Mouse (Mus musculus) hindbrain, embryonic 15.5 days (tissue): Measurements from ENCODE around the gene Alkbh6. TPM values are rescaled to one million over a fixed set of nuclear protein-coding genes. Genes with fewer than 3 reads are reported as not detected.

ENCODE experiments used
- ATAC-seq: fragments of 200-750 bp; cut with Nextera tagmentation; 2 replicates; pipeline ENCODE4 v1.8.0; 2017; ENCODE audit warnings: low read depth, moderate number of reproducible peaks, moderate TSS enrichment; ENCODE audit not compliant: low FRiP score
- H3K27ac ChIP-seq: fragments of 300-500 bp; sonication (generic); replicated peaks from 2 replicates; pipeline ENCODE4 v1.5.1; 2015; ENCODE audit warnings: mild to moderate bottlenecking, inconsistent platforms
- H3K27me3 ChIP-seq: fragments of 300-500 bp; sonication (generic); 2 replicates; pipeline ENCODE4 v1.6.1; 2015; ENCODE audit warnings: control low read depth, inconsistent platforms
- H3K36me3 ChIP-seq: fragments of 300-500 bp; sonication (generic); 2 replicates; pipeline ENCODE4 v1.6.1; 2015; ENCODE audit warnings: control low read depth, inconsistent platforms
- H3K4me1 ChIP-seq: fragments of 300-500 bp; sonication (generic); replicated peaks from 2 replicates; pipeline ENCODE4 v1.6.1; 2015; ENCODE audit warnings: control low read depth, inconsistent platforms
- H3K4me2 ChIP-seq: fragments of 300-500 bp; sonication (generic); 2 replicates; pipeline ENCODE4 v1.6.1; 2015; ENCODE audit warnings: moderate library complexity, mild to moderate bottlenecking, inconsistent platforms
- H3K4me3 ChIP-seq: fragments of 300-500 bp; sonication (generic); 2 replicates; pipeline ENCODE4 v1.5.1; 2015; ENCODE audit warnings: mild to moderate bottlenecking, inconsistent platforms
- H3K9ac ChIP-seq: fragments of 300-500 bp; sonication (generic); 2 replicates; pipeline ENCODE4 v1.6.1; 2015; ENCODE audit warnings: inconsistent platforms
- H3K9me3 ChIP-seq: fragments of 300-500 bp; sonication (generic); 2 replicates; pipeline ENCODE4 v1.6.1; 2016; ENCODE audit warnings: control low read depth, inconsistent platforms
- WGBS: fragments of 180-500 bp; shearing (Covaris S2); methylation state at CpG from one replicate; pipeline ENCODE4 v1.1.7; 2015; 5-methylcytosine and 5-hydroxymethylcytosine counted together
- polyA plus RNA-seq: library from polyadenylated mRNA; unstranded; fragments of >200 nt; fragmentation: Nextera tagmentation; extraction: Ambion mirVana; gene quantifications from 2 replicates; pipeline ENCODE4 v1.2.1, GENCODE M21; 2015

Gene Alkbh6
- polyA plus RNA-seq, 1 experiment from 2014 or later: 135 TPM

- H3K9me3 ChIP-seq: no peaks in the 10 kb centered on the region
- no peaks in the 10 kb centered on the region for H3K36me3 ChIP-seq
- peak overlapping the region; percentile 95 for H3K4me3 ChIP-seq
- peak overlapping the region; percentile 91 for H3K4me2 ChIP-seq
- H3K4me1 ChIP-seq: peaks cover 19% of the 10 kb centered on the region
- under 1% methylated on average over 20 of the region's 20 CpGs for WGBS
- ATAC-seq: peak; percentile 98
- peak overlapping the region; percentile 95 for H3K9ac ChIP-seq
- H3K27me3 ChIP-seq: 0 out of 2 replicates have a peak, but pooled peaks cover 3% of the 10 kb centered on the region
- peak overlapping the region; percentile 88 for H3K27ac ChIP-seq
Observed at GRCm38 (mm10) chr7:30322285-30322667, 13.8 kb downstream of the Alkbh6 start.

DNA sequence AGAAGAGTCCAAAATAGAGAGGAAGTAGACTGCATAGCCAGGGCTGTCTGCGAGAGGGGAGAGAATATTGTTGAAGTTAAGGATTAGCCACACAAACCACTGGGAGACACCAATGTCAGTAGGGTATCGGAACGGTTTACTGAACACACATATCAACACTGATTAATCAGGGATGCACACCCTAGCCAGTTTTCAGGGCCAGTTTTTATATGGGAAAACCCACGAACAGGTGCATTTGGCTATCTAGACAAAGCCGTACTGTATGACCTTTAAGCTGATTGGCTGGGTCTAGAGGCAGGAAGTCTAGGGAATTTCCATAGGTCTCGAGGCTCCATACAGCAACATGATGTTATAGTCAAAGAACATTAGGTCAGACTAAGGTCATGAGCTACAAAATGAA lies 14.3 kb downstream of the Alkbh6 start:
- peak overlapping the region; percentile 88 for H3K27ac ChIP-seq

GRCm38 (mm10) chr7:30323795-30324194 lies 15.3 kb downstream of the Alkbh6 start, which contains the start of gene Sdhaf1:
Gene Sdhaf1, minus strand, starts transcription at chr7:30323895.
- Histone ChIP-seq H3K9ac (0 out of 2 replicates have a peak within 1 kb of the TSS, but pooled peaks have one; percentile 95), H3K4me3 (peak within 1 kb of the TSS; percentile 95), H3K4me1 (peaks cover 21% of the 10 kb centered on the region), H3K27me3 (0 out of 2 replicates have a peak, but pooled peaks cover 3% of the 10 kb centered on the region), H3K4me2 (peak within 1 kb of the TSS; percentile 91), H3K9me3 (no peaks in the 10 kb centered on the region), H3K36me3 (no peaks in the 10 kb centered on the region), H3K27ac (peak within 1 kb of the TSS; percentile 88; the same call in 1 of the 2 replicates)
- WGBS: 83% methylated on average over 3 of the region's 3 CpGs
- no peak for ATAC-seq

More for the DNA sequence above, 14.3 kb downstream of the Alkbh6 start:
- Histone ChIP-seq H3K9ac (0 out of 2 replicates have a peak overlapping the region, but pooled peaks have one; percentile 95), H3K36me3 (no peaks in the 10 kb centered on the region), H3K4me3 (peak overlapping the region; percentile 95), H3K4me2 (peak overlapping the region; percentile 91), H3K27me3 (0 out of 2 replicates have a peak, but pooled peaks cover 3% of the 10 kb centered on the region), H3K9me3 (no peaks in the 10 kb centered on the region), H3K4me1 (peaks cover 21% of the 10 kb centered on the region)
- peak; percentile 3; the same call in 1 of the 2 replicates for ATAC-seq
- 42% methylated on average over 6 of the region's 6 CpGs for WGBS

GRCm38 (mm10) chr7:30324300-30324944 lies 15.9 kb downstream of the Alkbh6 start:
- WGBS: 86% methylated on average over 5 of the region's 5 CpGs
- Histone ChIP-seq H3K36me3 (no peaks in the 10 kb centered on the region), H3K27ac (no peak overlapping the region), H3K4me3 (no peak overlapping the region), H3K27me3 (0 out of 2 replicates have a peak, but pooled peaks cover 3% of the 10 kb centered on the region), H3K4me2 (no peak overlapping the region), H3K9ac (no peak overlapping the region), H3K4me1 (peaks cover 21% of the 10 kb centered on the region), H3K9me3 (no peaks in the 10 kb centered on the region)
- no peak for ATAC-seq

GRCm38 (mm10) chr7:30325364-30325763 lies 16.8 kb downstream of the Alkbh6 start:
- Histone ChIP-seq H3K27me3 (0 out of 2 replicates have a peak, but pooled peaks cover 3% of the 10 kb centered on the region), H3K9me3 (no peaks in the 10 kb centered on the region), H3K36me3 (no peaks in the 10 kb centered on the region), H3K4me3 (no peak overlapping the region), H3K4me1 (peaks cover 21% of the 10 kb centered on the region), H3K9ac (no peak overlapping the region), H3K27ac (no peak overlapping the region), H3K4me2 (no peak overlapping the region)
- ATAC-seq: no peak
- 39% methylated on average over 2 of the region's 2 CpGs for WGBS

DNA sequence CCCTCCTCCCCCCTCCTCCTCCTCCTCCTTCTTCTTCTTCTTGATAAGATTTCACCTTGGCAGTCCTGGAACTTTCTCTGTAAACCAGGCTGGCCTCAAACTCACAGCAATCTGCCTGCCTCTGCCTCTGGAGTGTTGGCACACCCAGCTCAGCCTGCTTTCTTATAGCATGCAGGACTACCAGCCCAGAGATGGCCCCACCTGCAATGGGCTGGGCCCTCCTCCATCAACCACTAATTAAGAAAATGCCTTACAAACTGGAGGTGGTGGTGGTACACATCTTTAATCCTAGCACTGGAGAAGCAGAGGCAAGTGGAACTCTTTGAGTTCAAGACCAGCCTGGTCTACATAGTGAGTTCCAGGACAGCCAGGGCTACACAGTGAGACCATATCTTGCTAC lies 17.9 kb downstream of the Alkbh6 start:
- Histone ChIP-seq H3K36me3 (no peaks in the 10 kb centered on the region), H3K9me3 (no peaks in the 10 kb centered on the region), H3K4me2 (no peak overlapping the region), H3K27me3 (0 out of 2 replicates have a peak, but pooled peaks cover 3% of the 10 kb centered on the region), H3K27ac (no peak overlapping the region), H3K4me3 (no peak overlapping the region), H3K4me1 (peaks cover 15% of the 10 kb centered on the region), H3K9ac (no peak overlapping the region)
- ATAC-seq: no peak

DNA sequence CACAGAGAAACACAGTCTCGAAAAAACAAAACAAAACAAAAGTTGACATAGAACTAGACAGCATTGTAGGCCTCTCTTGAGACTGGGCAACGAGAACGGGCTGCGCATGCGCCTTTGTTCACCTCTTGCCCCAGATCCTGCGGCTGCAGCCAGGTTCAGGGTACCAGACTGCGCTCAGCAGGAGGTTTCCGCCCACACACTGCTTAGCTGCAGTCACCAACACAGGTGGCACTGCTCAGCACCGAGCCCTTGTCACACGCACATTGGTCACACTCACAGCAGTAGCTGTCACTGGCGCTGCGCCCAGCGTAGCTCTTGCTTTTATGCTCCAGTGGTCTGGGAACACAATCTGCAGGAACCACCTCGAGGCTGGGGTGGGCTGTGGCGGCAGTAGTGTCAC lies 18.6 kb downstream of the Alkbh6 start:
- Histone ChIP-seq H3K27ac (0 out of 2 replicates have a peak overlapping the region, but pooled peaks have one; percentile 12), H3K27me3 (0 out of 2 replicates have a peak, but pooled peaks cover 3% of the 10 kb centered on the region), H3K4me2 (no peak overlapping the region), H3K9ac (no peak overlapping the region), H3K36me3 (no peaks in the 10 kb centered on the region), H3K4me1 (peaks cover 17% of the 10 kb centered on the region), H3K9me3 (no peaks in the 10 kb centered on the region), H3K4me3 (no peak overlapping the region)
- 45% methylated on average over 15 of the region's 15 CpGs for WGBS
- ATAC-seq: no peak

GRCm38 (mm10) chr7:30328379-30328778 lies 19.9 kb downstream of the Alkbh6 start:
- Histone ChIP-seq H3K27ac (no peak overlapping the region), H3K9me3 (no peaks in the 10 kb centered on the region), H3K36me3 (no peaks in the 10 kb centered on the region), H3K4me1 (peaks cover 21% of the 10 kb centered on the region), H3K4me2 (no peak overlapping the region), H3K4me3 (no peak overlapping the region), H3K27me3 (0 out of 2 replicates have a peak, but pooled peaks cover 2% of the 10 kb centered on the region), H3K9ac (no peak overlapping the region)
- no peak for ATAC-seq
- 52% methylated on average over 10 of the region's 10 CpGs for WGBS

- Histone ChIP-seq H3K9ac (no peak overlapping the region), H3K4me1 (peaks cover 37% of the 10 kb centered on the region)
Observed at GRCm38 (mm10) chr7:30331887-30332286, 23.4 kb downstream of the Alkbh6 start.

DNA sequence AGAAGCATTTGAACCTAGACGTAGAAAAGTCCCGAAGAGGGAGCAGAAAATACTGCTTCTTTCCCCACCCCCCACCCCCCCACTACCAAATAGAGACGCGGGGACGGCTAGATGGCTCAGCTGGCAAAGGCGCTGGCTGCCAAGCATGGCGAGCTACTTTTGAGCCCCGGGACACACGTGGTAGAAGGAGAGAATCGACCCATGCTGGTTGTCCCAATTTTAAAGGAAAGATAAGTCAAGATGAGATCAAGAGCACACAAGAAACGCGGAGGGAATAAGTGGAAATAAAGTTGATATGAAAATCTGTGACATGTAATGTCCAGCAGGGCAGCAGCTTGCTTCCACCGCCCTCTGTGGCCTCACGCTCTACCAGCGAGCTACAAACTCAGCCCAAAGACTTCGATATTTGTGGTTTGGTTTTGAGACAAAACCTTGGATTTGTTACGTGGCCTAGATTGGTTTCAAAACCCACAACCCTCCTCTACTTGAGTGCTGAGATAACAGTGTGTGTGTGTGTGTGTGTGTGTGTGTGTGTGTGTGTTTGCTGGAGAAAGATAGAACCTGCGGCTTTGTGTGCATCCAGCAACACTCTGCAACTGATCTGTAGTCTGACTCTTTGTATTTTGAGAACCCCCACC lies 24.2 kb downstream of the Alkbh6 start:
- Histone ChIP-seq H3K27me3 (peaks cover 17% of the 10 kb centered on the region), H3K36me3 (no peaks in the 10 kb centered on the region), H3K27ac (no peak overlapping the region), H3K9ac (no peak overlapping the region), H3K4me3 (peak overlapping the region; percentile 29; the same call in 1 of the 2 replicates), H3K4me1 (peaks cover 33% of the 10 kb centered on the region), H3K9me3 (no peaks in the 10 kb centered on the region), H3K4me2 (peak overlapping the region; percentile 54)
- ATAC-seq: no peak
- WGBS: 59% methylated on average over 18 of the region's 18 CpGs

More at GRCm38 (mm10) chr7:30331887-30332286, 23.4 kb downstream of the Alkbh6 start:
- H3K9me3 ChIP-seq: no peaks in the 10 kb centered on the region
- peak overlapping the region; percentile 50 for H3K27ac ChIP-seq
- H3K36me3 ChIP-seq: no peaks in the 10 kb centered on the region
- 4% methylated on average over 13 of the region's 13 CpGs for WGBS
- H3K27me3 ChIP-seq: peaks cover 17% of the 10 kb centered on the region
- H3K4me2 ChIP-seq: peak overlapping the region; percentile 54
- H3K4me3 ChIP-seq: peak overlapping the region; percentile 29
- ATAC-seq: peak; percentile 94

GRCm38 (mm10) chr7:30333436-30333835 lies 24.9 kb downstream of the Alkbh6 start:
- peak; percentile 31; the same call in 1 of the 2 replicates for ATAC-seq
- Histone ChIP-seq H3K27me3 (peaks cover 17% of the 10 kb centered on the region), H3K9ac (no peak overlapping the region), H3K36me3 (no peaks in the 10 kb centered on the region), H3K4me2 (no peak overlapping the region), H3K9me3 (no peaks in the 10 kb centered on the region), H3K4me1 (peaks cover 33% of the 10 kb centered on the region), H3K27ac (peak overlapping the region; percentile 12; the same call in 1 of the 2 replicates), H3K4me3 (no peak overlapping the region)
- 38% methylated on average over 4 of the region's 4 CpGs for WGBS

DNA sequence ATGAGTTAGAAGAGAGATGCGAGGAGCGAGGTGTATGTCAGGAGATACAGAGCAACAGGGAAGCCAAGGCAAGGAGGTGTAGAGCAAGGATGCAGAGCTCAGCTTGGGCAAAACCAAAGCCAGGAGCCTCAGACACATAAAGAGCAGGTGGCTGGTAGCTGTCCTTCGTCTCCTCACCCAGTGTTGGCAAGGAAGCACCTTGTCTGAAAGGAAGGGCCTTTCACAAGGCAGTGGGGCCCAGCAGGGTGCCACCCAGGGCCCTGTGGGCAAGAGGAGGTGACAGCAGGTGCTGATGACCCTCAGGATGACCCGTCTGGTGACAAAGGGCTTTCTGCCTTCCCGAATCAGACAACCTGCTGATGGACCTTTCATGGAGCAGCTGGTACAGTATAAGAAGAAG lies 26.0 kb downstream of the Alkbh6 start:
- Histone ChIP-seq H3K27me3 (peaks cover 22% of the 10 kb centered on the region), H3K4me1 (peaks cover 33% of the 10 kb centered on the region), H3K27ac (no peak overlapping the region), H3K4me3 (no peak overlapping the region), H3K36me3 (no peaks in the 10 kb centered on the region), H3K9me3 (no peaks in the 10 kb centered on the region), H3K9ac (no peak overlapping the region), H3K4me2 (no peak overlapping the region)
- 60% methylated on average over 5 of the region's 5 CpGs for WGBS
- ATAC-seq: no peak
